Mouse (Mus musculus): ENCODE measurements at regions not wholly inside any gene's neighbourhood (a gene's known extent, or its start where the extent isn't known, plus 50 kb on each side); places are given as distances from the start of the nearest gene placed in this dataset.
"Not testable (repeated sequence)": the region's sequence is repeated elsewhere in the genome, so short reads cannot be mapped to it uniquely, and the experiment has no call there.

- no peak for DNase-seq (ENCODE audit: low read depth, low spot score)
These were observed 64.1 kb downstream of the 9530068E07Rik start for GRCm38 (mm10) chr11:52460190-52460780.

DNA sequence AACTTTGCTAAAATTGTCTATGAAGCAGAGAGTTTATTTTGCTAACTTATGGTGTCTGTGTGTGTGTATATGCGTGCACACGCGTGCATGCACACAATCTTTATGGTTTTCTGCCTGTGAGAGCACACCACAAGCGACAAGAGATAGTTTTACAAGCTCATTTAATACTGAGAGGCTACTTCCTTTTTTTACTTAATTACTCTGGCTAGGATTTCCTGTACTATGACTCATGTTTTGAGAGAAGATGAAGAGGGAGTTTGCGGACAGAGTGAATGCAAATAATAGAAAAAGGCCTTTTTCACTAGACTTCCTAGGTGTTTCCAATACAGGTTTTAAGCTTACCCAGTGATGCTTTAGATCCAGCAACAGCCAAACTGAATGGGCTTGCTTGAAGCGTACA, 74.9 kb downstream of the 9530068E07Rik start:
- DNase-seq (ENCODE audit: low read depth, low spot score): not testable (repeated sequence)

GRCm38 (mm10) chr11:52480111-52480510, 83.9 kb downstream of the 9530068E07Rik start:
- DNase-seq (ENCODE audit: low read depth, low spot score): not testable (repeated sequence)

DNA sequence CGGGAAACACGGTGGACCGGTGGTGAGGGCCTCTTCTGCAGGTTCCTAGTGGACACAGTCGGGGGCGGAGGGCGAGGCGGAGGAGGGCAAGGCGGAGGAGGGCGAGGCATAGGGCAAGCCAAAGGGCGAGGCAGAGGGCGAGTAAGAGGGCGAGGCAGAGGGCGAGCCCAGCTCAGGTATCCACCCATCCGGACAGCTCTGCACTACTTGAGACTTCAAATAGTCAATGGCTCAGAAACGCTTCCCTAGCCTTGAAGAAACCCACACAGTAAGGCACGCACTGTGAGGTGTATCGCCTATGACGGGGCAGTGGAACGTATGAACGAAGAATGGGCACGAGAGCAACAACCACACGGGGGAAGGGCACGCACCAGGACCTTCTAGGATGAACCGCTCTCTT, 84.5 kb downstream of the 9530068E07Rik start:
- not testable (repeated sequence) for DNase-seq (ENCODE audit: low read depth, low spot score)

GRCm38 (mm10) chr11:52483534-52483933, 87.3 kb downstream of the 9530068E07Rik start:
- not testable (repeated sequence) for DNase-seq (ENCODE audit: low read depth, low spot score)

GRCm38 (mm10) chr11:52488538-52488937, 92.3 kb downstream of the 9530068E07Rik start:
- not testable (repeated sequence) for DNase-seq (ENCODE audit: low read depth, low spot score)

- DNase-seq (ENCODE audit: low read depth, low spot score): no peak
These were observed 97.1 kb downstream of the 9530068E07Rik start for GRCm38 (mm10) chr11:52493336-52493735.

- no peak for DNase-seq (ENCODE audit: low read depth, low spot score)
These were observed 100.7 kb downstream of the 9530068E07Rik start for GRCm38 (mm10) chr11:52496908-52497307.

DNA sequence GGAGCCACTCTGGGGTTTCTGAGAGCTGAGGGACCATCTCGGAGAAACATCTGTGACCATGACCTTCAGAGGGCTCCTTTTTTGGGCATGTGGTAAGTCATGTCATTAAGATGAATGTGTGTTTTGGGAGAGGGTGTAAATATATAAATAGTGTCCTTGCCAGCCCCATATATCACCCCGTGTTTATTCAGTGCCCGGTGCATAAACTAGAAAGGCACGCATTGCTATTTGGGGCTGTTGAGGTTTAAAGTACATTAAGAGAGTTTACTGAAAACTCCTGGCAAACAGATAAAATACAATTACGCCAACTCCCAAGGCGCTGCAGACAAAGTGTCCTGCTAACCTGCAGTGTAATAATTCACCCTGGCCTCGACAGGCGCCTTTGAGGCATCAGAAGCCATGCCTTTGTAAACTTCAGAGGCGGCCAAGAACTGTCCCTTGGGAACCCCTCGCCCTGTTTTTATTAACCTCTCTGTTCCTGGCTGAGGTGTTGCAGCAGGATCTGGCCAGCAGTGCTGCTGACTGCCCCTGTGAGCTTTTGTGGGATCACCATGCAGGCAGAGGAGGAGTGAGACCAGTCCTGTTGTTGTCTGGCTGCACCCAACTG, 106.6 kb downstream of the 9530068E07Rik start:
- DNase-seq (ENCODE audit: low read depth, low spot score): no peak

DNA sequence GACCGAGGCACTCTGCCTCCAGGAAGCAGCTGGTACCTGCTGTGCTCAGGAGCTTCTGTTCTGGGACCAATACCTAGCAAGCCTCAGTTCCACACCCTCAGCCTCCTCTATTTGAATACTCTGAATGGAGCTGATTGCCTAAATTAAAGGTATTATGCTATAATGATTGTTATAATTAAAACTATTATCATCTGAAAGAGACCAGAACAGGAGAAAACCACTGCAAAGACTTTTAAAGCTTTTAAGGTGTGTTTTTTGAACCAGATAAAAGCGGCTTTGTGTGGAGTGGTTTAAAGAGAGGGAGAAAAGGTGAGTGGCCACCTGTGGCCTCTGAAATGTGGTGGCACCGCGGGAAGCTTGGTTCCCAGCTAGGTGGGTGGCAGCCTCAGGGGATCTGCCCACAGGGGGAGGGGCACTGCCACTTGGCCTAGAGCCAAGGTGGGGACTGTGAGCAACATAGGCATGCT, 115.6 kb downstream of the 9530068E07Rik start:
- no peak for DNase-seq (ENCODE audit: low read depth, low spot score)

DNA sequence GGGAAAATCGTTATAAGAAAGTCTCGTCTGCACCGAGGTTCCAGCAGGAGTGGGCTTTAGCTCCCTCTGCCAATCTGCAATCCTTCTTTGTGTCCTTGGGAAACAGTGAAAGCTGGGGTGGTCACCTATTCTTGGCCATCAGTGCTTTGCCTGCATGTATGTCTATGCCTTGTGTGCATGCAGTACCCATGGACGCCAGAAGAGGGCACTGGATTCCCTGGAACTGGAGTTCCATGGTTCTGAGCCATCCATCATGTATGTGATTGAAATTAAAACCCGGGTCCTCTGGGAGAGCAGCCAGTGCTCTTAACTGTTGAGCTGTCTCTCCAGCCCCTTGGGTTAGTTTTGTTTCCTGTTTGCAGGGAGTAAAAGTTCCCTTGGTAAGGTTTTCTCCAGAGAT, 121.1 kb downstream of the 9530068E07Rik start:
- no peak for DNase-seq (ENCODE audit: low read depth, low spot score)

DNA sequence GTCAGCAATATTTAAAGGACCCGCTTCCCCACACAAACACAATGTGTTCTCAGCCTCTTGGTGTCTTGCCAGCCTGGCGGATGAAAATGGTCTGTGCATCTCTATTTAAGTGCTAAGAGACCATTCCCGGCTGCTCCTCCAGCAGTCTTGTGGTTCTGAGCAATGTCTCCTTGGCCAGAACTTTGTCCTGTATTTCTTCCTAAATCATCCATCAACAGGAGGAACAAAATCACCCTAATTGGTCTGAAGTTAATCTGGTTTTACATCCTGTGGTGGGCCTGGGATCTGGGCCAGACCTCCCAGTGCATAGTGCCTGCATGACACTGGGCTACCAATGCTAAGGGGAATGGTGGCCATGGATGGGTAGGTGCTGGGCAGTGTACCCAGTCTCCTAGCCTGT, 123.6 kb downstream of the 9530068E07Rik start:
- DNase-seq (ENCODE audit: low read depth, low spot score): no peak

- no peak for DNase-seq (ENCODE audit: low read depth, low spot score)
These were observed 125.7 kb downstream of the 9530068E07Rik start for GRCm38 (mm10) chr11:52521879-52522278.

DNA sequence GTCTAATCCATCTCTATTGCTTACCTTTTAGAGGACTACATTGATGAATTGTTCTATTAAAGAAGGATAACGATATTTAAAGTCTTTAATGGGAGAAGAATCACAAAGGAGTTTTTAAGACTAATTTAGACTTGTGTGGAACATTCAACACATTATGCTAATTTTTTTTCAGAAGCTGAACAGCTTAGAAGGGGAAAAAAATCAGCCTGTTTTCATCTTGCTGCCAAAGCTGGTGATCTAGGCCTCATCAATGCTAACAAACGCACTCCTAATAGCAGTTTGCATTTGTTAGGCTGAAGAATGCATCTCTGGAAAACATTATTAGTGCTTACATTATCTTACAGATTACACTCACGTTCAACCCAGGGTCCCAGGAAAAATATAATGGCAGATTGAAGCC, 126.2 kb downstream of the 9530068E07Rik start:
- no peak for DNase-seq (ENCODE audit: low read depth, low spot score)

DNA sequence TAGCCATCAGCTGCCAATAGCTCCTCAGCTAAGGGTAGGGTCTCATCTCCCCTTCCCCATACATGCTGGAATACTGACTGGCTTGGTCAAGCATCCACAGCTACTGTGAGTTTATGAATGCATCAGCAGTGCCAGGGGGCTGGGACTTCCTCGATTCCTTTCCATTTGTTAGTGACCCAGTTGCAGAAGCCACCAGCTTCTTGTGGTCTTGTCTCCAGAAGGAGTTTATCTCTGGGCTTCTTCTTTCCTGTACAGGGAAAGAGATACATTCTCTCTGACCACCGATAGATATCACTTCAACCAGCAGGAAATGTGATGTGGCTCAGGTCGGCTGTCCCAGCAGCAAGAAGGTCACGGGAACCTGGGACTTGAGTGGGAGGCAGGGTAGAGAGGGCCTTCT, 127.0 kb downstream of the 9530068E07Rik start:
- DNase-seq (ENCODE audit: low read depth, low spot score): no peak

- DNase-seq (ENCODE audit: low read depth, low spot score): no peak
These were observed 127.4 kb downstream of the 9530068E07Rik start for GRCm38 (mm10) chr11:52523671-52524070.

DNA sequence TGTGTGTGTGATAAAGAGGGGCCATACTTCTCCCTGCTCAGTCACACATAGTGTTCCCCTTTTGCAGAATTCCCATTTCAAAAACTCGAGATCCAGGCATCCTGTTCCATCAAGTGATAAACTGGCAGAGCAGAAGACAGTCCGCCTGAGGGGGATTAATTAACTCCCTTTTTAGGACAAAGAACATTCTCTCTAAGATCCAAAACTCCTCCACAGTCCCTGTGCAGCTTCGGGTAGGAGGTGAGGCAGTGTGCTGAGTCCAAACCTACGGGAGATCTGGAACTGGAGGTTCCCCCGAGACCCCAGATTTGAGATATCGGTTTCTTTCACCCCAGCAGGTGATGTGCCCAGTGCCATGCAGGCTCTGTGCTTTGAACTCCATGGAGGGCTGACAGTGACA, 129.2 kb downstream of the 9530068E07Rik start:
- no peak for DNase-seq (ENCODE audit: low read depth, low spot score)

DNA sequence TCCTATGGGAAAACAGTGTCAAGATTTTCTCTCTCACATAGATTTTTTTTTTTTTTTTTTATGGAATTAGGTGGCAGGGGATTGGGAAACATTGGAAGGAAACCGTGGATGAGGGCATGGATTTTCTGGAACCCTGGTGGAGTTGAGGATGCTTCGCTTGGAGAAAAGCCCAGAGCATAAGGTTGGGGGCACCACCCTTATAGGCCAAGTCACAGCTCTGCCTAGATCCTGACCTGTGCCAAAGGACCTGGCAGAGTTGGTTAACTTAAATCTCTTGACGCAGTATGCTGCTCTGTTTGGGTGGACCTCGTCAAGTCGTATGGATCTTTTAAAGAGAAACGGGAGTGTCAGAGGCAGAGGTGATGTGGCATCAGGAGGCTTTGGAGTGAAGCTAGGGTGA, 130.1 kb downstream of the 9530068E07Rik start:
- no peak for DNase-seq (ENCODE audit: low read depth, low spot score)

DNA sequence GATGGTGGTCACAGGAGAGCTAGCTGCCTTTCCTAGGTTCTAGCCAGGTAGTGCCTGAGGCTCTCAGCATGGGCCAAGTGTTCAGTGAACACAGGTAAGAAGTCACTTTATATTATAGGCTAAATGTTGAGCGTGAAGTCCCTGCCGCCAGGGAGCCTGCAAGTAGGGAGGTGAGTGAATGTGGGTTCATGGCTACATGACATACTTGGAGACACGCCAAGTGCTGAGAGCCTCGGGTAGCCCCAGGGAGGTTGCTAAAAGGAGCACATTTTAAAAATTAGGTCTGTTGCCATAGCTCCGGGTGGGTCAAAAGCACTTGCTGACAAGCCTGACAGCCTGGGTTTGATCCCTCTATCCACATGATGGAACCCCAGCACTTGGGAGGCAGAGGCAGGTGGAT, 137.2 kb downstream of the 9530068E07Rik start:
- DNase-seq (ENCODE audit: low read depth, low spot score): no peak

DNA sequence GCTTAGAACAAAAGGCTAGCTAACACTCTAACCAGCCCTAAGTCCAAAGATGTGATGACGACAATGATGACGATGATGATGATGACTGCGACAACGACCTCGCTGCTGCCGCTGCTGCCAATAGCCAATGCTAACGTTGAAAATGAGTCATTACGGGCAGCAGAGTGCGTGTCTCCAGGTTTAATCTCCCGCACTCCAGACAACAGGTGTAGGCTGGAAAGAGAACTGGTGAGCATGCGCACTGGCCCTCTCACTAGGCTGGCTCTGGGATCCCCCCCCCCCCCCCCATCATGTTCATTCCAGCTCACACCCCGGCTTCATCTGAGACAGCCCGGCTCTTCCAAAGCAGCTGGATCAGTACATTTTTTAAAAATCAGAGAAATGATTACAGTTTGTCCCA, 138.4 kb downstream of the 9530068E07Rik start:
- DNase-seq (ENCODE audit: low read depth, low spot score): no peak

DNA sequence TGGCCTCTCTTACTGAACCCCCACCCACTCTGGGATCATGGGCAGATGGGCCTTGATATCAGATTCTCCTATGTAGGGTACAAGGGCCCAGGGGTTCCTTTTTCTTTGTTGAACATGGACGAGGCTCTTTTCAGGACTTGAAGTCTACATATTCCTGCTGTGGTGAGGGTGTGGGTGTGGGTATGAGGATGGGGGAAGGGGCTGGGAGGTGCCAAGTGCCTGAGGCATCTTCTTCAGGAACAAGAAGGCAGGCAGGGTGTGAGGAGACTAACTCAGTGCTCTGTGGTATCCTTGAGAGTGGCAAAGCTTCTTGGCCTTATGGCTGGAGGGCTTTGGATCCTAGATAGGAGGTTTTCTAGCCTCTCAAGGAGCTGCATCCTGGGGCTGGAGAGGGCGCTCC, 140.0 kb downstream of the 9530068E07Rik start:
- DNase-seq (ENCODE audit: low read depth, low spot score): no peak

- DNase-seq (ENCODE audit: low read depth, low spot score): no peak
These were observed 140.6 kb downstream of the 9530068E07Rik start for GRCm38 (mm10) chr11:52536841-52537240.

- no peak for DNase-seq (ENCODE audit: low read depth, low spot score)
These were observed 141.7 kb downstream of the 9530068E07Rik start for GRCm38 (mm10) chr11:52537819-52538435.
